Mouse (Mus musculus) gastrocnemius, adult 8-10 months (tissue): Measurements from ENCODE around the gene Bcr. TPM values are rescaled to one million over a fixed set of nuclear protein-coding genes. Genes with fewer than 3 reads are reported as not detected.
A peak's percentile ranks its signal among the peaks of the same experiment; 100 is the strongest.

Experiments used
- DNase-seq, 2 experiments: peaks; one replicate each; pipeline ENCODE4 v3.0.0; 2022; ENCODE audit warnings: low spot score in 2 of 2
- total RNA-seq, 4 experiments: library from RNA; stranded (reverse); gene quantifications; 2 replicates each; pipeline ENCODE4 v1.2.4; 2022

Bcr gene
- total RNA-seq, 4 experiments from 2014 or later: 3.5 to 5.5 (median 4.7) TPM

- no peak for DNase-seq
Measured at GRCm38 (mm10) chr10:75093252-75093987, 33.0 kb downstream of the Bcr start.

DNA sequence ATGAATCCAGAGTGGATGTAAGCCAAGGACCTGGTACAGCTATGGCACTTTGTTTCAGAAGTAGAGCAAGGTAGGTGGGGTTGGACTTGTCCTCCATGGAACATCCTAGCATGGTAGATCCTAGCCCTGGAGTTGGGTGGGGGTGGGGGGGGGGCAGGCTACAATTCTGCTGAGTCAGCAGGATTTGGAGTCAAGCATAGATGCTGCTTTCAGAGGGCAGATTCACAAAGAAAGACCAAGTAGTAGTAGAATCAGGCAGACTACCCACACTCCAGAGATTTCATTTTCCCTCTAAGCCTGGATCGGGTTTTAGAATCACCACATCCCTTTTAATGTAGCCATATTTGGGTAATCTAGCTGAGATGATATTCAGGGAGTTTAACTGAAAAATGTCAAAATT lies 33.9 kb downstream of the Bcr start:
- DNase-seq: no peak

DNA sequence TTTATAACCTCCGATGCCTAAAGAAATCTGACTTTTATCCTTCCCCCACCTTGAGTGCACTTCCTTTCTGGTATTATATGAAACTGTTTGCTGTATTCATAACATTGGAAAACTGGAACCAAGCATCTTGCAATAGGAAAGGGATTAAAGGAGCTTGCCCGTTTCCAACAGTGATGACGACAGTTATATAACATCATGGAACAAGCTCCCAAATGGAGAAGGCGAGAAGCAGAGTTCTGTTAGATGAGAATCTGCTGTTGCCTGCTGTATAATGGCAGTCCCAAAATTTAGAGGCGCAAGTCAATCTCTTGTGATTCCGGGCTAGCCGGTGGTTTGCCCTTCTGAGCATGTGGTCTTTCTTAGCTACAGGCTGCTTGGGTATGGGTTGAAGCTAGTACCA lies 34.8 kb downstream of the Bcr start:
- DNase-seq: no peak

GRCm38 (mm10) chr10:75098446-75099183 lies 38.2 kb downstream of the Bcr start:
- no peak for DNase-seq

DNA sequence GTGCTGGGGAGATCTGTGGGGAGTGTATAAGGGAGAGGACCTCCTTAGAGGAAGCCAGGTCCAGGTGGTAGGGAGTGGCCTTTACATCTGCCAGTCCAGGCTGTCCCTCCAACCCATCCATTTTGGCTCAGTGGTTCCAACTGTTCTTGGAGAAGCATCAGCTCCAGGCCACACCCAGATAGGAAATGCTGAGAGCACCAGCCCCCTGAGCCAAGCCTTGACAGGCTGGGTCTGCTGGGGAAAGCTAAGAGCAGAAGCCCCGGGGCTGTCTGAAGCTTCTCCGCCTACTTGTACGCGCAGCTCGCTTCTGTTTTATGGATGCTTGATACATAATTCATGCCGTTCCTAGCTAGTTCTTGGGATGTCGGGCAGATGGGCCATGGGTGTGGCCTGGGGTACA lies 39.9 kb downstream of the Bcr start:
- DNase-seq: no peak

DNA sequence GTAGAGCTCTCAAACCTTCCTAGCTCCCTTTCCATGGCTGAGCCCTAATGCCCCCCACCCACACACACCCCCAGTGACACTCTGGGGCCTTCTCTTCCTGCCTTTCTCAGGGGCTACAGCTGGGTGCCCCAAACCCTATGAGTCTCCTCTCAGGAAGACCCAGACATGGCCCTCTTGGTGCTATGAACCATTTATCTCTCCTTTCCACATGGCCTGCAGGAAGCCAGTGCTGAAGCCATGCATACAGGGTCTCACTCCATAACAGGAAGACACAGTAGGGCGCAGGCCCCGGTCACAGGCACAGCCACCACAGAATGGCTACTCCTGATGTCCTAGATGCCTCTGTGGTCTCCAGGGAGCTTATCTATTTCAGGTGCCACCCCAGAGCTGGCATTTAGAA lies 43.1 kb downstream of the Bcr start:
- no peak for DNase-seq

GRCm38 (mm10) chr10:75104191-75105098 lies 44.1 kb downstream of the Bcr start:
- peak in 1 of 2 experiments; percentile 66 for DNase-seq

DNA sequence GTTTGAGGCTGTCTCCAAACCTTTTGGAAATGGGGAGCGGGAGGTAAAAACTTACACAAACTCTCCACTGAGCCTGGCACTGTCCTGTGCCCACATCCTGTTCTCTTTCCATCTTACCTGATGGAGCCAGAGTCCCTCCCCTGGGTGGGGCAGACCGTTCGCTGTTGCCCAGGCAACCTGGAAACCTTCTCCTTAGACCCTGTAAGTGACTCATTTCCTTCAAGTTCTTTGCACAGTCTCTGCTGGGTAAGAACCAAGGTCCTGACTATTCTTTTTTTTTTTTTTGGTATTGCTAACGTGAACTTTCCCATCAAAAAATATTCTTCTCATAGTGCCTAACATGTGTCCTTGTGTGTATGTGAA lies 44.7 kb downstream of the Bcr start:
- DNase-seq: peak in 1 of 2 experiments; percentile 32

- DNase-seq: no peak
Measured at GRCm38 (mm10) chr10:75105687-75106086, 45.3 kb downstream of the Bcr start.

- no peak for DNase-seq
Measured at GRCm38 (mm10) chr10:75106940-75107381, 46.6 kb downstream of the Bcr start.

DNA sequence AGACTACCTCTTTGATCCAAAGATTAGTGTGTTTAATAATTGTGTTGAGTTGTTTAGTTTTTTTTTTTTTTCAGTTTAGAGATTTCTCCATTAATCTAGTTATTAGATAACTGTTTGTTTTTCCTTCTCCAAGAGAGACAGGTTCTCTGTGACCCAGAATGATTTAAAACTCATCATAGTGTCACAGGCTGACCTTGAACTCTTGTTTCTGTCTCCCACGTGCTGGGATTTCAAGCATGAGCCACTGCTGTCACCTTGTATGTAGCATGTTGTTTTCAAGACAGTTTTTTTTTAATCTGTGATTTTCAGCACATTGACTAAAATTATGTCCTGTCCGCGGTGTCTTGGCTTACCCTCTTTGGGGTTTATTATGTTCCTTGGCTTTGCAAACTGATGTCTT lies 47.7 kb downstream of the Bcr start:
- no peak for DNase-seq

DNA sequence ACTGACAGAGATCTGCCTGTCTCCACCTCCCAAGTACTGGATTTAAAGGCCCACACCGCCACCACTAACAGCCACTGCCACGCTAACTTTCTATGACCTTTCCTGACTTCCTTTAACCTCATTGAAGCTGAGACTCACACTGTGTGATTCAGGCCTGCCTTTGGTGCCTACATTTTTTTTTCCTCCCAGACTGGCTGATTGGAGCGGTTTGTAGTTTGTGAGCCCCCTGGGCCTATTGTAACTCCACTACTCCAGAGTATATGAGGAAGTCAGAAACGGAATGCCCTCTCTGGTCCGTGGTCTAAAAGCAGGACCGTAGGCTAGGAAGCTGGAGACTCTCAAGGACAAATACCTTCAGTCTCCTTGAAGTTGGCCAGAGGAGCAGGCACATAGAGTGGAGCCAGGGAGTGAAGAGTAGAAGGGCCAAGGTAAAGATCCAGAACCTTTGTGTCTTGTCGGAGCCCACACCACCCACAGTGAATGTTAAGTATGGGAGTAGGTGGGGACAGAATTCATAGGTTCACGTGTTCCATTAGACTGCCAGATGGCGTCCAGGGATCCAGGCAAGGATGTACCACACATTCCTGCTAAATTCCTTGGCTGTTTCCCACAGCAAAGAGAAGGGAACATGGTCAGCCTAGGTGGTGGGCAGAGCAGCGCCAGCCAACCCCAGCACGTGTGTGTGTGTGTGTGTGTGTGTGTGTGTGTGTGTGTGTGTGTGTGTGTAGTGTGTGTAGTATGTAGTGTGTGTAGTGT lies 51.2 kb downstream of the Bcr start:
- no peak for DNase-seq

DNA sequence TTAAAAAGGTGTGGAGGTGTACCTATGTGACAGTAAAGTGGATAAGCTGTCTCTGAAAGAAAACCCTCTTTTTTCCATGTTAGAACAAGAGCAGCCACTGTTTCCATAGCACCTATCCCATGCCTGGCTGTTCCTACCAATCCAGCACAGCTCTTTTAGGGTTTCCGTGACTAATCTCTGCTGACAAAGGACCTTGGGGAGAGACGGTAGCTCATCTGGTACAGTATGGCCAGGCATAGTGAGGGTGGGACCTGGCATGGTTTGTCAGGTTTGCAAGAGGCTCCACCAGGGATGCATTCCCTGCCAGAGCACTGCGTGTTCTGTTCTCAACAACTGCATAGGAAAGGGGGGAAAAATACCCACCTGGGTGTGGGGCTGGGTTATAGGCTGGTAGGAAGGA lies 52.0 kb downstream of the Bcr start:
- no peak for DNase-seq

DNA sequence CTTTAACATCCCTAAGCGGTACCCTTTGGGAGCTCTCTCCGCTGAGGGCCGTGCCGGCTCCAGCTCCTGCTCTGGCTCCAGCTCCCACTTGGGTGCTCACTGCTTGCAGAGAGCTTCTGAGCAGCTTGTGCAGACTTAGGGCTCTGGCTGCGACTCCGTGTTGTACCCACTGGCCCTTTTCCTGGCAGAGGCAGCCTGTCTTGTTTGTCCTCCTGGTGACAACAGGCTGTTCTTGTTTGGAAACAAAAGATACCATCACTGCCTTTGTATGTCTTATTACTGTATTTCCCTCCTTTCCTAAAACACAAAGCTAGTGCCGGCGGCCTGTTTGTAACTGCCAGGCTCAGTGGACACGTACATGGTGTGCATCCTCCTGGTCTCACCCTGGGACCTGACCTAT lies 53.2 kb downstream of the Bcr start:
- no peak for DNase-seq

DNA sequence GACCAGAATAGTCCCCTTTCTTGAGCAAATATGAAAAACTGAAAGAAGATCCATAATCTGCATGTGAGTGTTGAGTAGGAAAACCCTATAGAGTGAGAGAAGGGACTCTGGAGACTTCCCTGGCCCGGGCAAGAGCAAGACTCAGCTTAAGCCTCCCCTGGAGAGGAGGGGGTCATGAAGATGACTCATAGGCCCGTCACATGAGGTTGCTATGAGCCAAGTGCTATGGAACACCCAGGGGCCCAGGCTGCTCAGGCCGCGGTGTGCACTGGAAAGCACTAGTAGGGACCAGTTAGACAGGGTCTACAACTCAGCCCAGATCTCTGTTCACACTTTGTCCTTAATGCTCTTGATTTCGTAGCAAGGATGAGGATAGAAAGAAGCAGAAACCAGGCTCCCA lies 54.8 kb downstream of the Bcr start:
- no peak for DNase-seq

- peak in 1 of 2 experiments; percentile 24 for DNase-seq
Measured at GRCm38 (mm10) chr10:75116842-75117457, 56.6 kb downstream of the Bcr start.

DNA sequence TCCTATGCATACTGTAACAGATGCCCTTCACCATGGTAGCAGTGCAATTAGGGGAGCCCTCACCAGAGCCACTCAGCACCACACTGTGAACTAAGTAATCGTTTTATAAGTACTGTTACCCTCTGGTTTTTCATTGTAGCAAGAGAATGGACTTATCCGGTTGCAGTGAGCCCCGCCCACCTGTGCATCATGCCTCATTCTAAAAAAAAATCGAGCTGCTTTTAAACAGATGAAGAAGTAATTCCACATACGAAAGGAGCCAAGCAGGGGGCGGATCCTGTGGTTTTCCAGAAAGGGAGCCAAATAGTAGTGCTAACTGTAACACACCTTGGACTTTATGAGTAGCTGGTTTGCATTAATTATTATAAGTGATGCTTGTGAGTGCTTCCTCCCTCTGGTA lies 58.1 kb downstream of the Bcr start:
- DNase-seq: no peak

DNA sequence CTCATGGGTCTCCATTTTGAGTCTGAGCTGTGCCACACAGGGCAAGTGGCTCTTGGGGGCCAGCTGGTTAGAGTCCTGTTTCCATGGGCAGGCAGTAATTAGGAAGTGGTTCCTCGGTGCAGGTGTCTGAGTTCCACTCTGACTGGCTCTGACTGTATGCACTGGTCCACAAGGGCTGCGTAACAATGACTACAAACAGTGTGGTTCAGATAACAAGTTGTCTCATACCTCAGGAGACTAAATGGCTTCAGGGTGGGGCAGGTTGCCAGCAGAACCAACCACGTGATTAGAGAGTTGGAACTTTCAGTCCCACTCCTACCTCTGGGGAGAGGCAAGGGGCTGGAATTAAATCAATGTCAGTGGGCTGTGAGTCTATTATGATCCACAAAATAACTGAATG lies 59.0 kb downstream of the Bcr start:
- no peak for DNase-seq

- DNase-seq: no peak
Measured at GRCm38 (mm10) chr10:75120176-75120575, 59.8 kb downstream of the Bcr start.

GRCm38 (mm10) chr10:75121028-75121427 lies 60.6 kb downstream of the Bcr start:
- DNase-seq: peak; percentile 48

DNA sequence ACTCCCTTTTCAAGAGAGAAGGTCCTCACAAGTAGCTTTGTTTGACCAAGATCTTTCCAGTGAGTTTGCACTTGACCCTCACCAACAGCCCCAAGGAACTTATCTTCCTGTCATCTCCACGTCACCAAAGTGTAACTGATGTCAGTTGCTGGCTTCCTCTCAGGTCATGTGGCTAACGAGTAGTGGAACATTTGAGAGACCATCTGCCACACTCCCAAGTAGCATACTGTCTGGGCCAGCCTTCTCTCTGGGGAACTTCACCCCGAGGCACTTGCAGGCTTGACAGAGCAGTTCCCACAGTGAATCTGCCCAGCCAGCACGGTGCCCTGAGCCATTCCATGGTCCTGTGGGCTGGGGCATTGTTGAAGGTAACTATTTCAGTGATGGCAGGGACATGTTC lies 65.2 kb downstream of the Bcr start:
- DNase-seq: no peak
